Mouse (Mus musculus) CH12.LX (cell line): ENCODE data around the gene Acrbp.

Source experiments
- CHD2 ChIP-seq: IDR thresholded peaks from 2 replicates; pipeline ENCODE4 v1.6.1; 2011; ENCODE audit warnings: low read length, improper control_type of control experiment
- CTCF ChIP-seq, 2 experiments: IDR thresholded peaks in 1 of 2; conservative IDR thresholded peaks in 1 of 2; 2 replicates each; pipeline ENCODE4 v1.5.1; 2011 to 2012; ENCODE audit warnings: low read depth in 2 of 2, low read length in 2 of 2, improper control_type of control experiment in 1 of 2, inconsistent platforms in 1 of 2, mild to moderate bottlenecking in 1 of 2, moderate library complexity in 1 of 2
- E2F4 ChIP-seq: IDR thresholded peaks from 2 replicates; pipeline ENCODE4 v1.6.1; 2011; ENCODE audit warnings: low read depth, low read length, improper control_type of control experiment; ENCODE audit not compliant: insufficient replicate concordance
- EP300 ChIP-seq: IDR thresholded peaks from 2 replicates; pipeline ENCODE4 v1.6.1; 2011; ENCODE audit warnings: low read length, improper control_type of control experiment
- MAFK ChIP-seq: IDR thresholded peaks from 2 replicates; pipeline ENCODE4 v1.6.1; 2011; ENCODE audit warnings: low read length, improper control_type of control experiment; ENCODE audit not compliant: insufficient replicate concordance
- MXI1 ChIP-seq: IDR thresholded peaks from 2 replicates; pipeline ENCODE4 v1.6.1; 2011; ENCODE audit warnings: mild to moderate bottlenecking, low read depth, low read length, improper control_type of control experiment
- MYC ChIP-seq: IDR thresholded peaks from 2 replicates; pipeline ENCODE4 v1.6.1; 2011; ENCODE audit warnings: low read depth, mild to moderate bottlenecking, improper control_type of control experiment, low read length
- POLR2AphosphoS2 ChIP-seq: IDR thresholded peaks from 2 replicates; pipeline ENCODE4 v1.6.1; 2011; ENCODE audit warnings: low read depth, low read length, improper control_type of control experiment
- SIN3A ChIP-seq: IDR thresholded peaks from 2 replicates; pipeline ENCODE4 v1.6.1; 2012; ENCODE audit warnings: low read length, improper control_type of control experiment, inconsistent platforms
- SMC3 ChIP-seq: IDR thresholded peaks from 2 replicates; pipeline ENCODE4 v1.6.1; 2011; ENCODE audit warnings: low read depth, low read length, improper control_type of control experiment
- USF1 ChIP-seq: IDR thresholded peaks from 2 replicates; pipeline ENCODE4 v1.6.1; 2014; ENCODE audit warnings: low read depth, mild to moderate bottlenecking, inconsistent platforms, low read length, improper control_type of control experiment
- USF2 ChIP-seq: conservative IDR thresholded peaks from 2 replicates; pipeline ENCODE4 v1.6.1; 2011; ENCODE audit warnings: low read depth, low read length, improper control_type of control experiment

DNA sequence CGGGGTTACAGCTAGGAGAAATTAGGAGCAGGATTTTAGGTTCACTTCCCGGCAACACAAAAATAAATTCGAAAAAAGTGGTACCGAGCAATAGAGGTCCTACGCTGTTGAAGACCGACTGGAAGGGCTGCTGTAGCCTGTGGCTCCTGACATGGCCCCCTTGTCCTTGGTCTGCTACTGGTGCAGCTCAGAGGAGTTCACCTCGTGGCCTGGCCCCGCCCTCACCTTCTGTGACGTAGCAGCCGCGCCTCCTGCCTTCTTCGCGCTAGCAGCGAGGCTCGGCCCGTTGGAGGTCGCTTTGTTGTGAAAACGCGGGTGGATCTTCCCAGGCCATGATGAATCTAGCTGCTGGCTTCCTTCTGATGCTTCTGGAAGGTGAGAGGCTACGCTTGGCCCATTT, at the start of gene Acrbp:
- no peak for TF ChIP-seq MAFK
- TF ChIP-seq USF2 = no peak
- no peak for TF ChIP-seq CTCF (conservative IDR thresholded peaks at IDR 0.05 in 1 of 2, IDR thresholded peaks at IDR 0.05 in 1 of 2; ENCODE audit: low read depth in 2 of 2, low read length in 2 of 2)
- TF ChIP-seq CHD2 = no peak
- no peak for TF ChIP-seq USF1
- TF ChIP-seq E2F4 = no peak
- TF ChIP-seq SIN3A = no peak
- no peak for TF ChIP-seq POLR2AphosphoS2
- no peak for TF ChIP-seq EP300
- TF ChIP-seq SMC3 = no peak
- TF ChIP-seq MYC = no peak
- no peak for TF ChIP-seq MXI1
